Mouse (Mus musculus) embryonic facial prominence, embryonic 11.5 days (tissue): Measurements from ENCODE around the gene Cnp. TPM values are rescaled to one million over a fixed set of nuclear protein-coding genes. Genes with fewer than 3 reads are reported as not detected.

Experiments
- ATAC-seq: fragments of 200-750 bp; cut with Nextera tagmentation; replicated peaks from 2 replicates; pipeline ENCODE4 v1.8.0; 2017; ENCODE audit warnings: low read depth; ENCODE audit not compliant: insufficient number of reproducible peaks, low FRiP score, low TSS enrichment
- DNase-seq: peaks from one replicate; pipeline ENCODE4 v3.0.0-alpha.2; 2015; ENCODE audit warnings: low spot score
- H3K27ac ChIP-seq: fragments of 300-500 bp; sonication (generic); replicated peaks from 2 replicates; pipeline ENCODE4 v1.5.1; 2014; ENCODE audit warnings: mild to moderate bottlenecking, low read depth, low read length, control low read depth
- H3K27me3 ChIP-seq: fragments of 300-500 bp; sonication (generic); 2 replicates; pipeline ENCODE4 v1.6.1; 2014; ENCODE audit warnings: mild to moderate bottlenecking, low read length, moderate library complexity, mixed read lengths; ENCODE audit not compliant: control insufficient read depth, insufficient read depth
- H3K36me3 ChIP-seq: fragments of 300-500 bp; sonication (generic); replicated peaks from 2 replicates; pipeline ENCODE4 v1.6.1; 2014; ENCODE audit warnings: low read depth, mild to moderate bottlenecking, low read length, moderate library complexity, mixed read lengths; ENCODE audit not compliant: control insufficient read depth, insufficient read depth
- H3K4me1 ChIP-seq: fragments of 300-500 bp; sonication (generic); 2 replicates; pipeline ENCODE4 v1.6.1; 2014; ENCODE audit warnings: low read length, mixed read lengths; ENCODE audit not compliant: control insufficient read depth, insufficient read depth
- H3K4me2 ChIP-seq: fragments of 300-500 bp; sonication (generic); 2 replicates; pipeline ENCODE4 v1.6.1; 2014; ENCODE audit warnings: low read depth, mild to moderate bottlenecking, control low read depth, low read length, moderate library complexity
- H3K4me3 ChIP-seq: fragments of 300-500 bp; sonication (generic); 2 replicates; pipeline ENCODE4 v1.5.1; 2014; ENCODE audit warnings: low read depth, low read length, control low read depth
- H3K9ac ChIP-seq: fragments of 300-500 bp; sonication (generic); replicated peaks from 2 replicates; pipeline ENCODE4 v1.6.1; 2014; ENCODE audit warnings: mild to moderate bottlenecking, control low read depth, low read length
- H3K9me3 ChIP-seq: fragments of 300-500 bp; sonication (generic); replicated peaks from 2 replicates; pipeline ENCODE4 v1.6.1; 2016; ENCODE audit warnings: mild to moderate bottlenecking, low read length, inconsistent platforms, mixed read lengths; ENCODE audit not compliant: control insufficient read depth
- WGBS: fragments of 180-500 bp; shearing (Covaris S2); extraction: QIAGEN DNeasy Blood & Tissue Kit; methylation state at CpG from one replicate; pipeline ENCODE4 v1.1.7; 2014; 5-methylcytosine and 5-hydroxymethylcytosine counted together
- polyA plus RNA-seq: library from polyadenylated mRNA; unstranded; fragments of >200 nt; fragmentation: Nextera tagmentation; extraction: Ambion mirVana; gene quantifications from 2 replicates; pipeline ENCODE4 v1.2.1, GENCODE M21; 2014

Cnp gene
- polyA plus RNA-seq, 1 experiment from 2014 or later = 20.0 TPM

- ATAC-seq (peak; percentile 31; the same call in 1 of the 2 replicates), DNase-seq (peak; percentile 88)
- Histone ChIP-seq H3K9ac (0 out of 2 replicates have a peak overlapping the region, but pooled peaks have one; percentile 18), H3K4me3 (no peak overlapping the region), H3K27me3 (peaks cover 4% of the 10 kb centered on the region), H3K4me2 (peak overlapping the region; percentile 27; the same call in 1 of the 2 replicates), H3K36me3 (no peaks in the 10 kb centered on the region), H3K27ac (no peak overlapping the region), H3K4me1 (no peaks in the 10 kb centered on the region), H3K9me3 (no peaks in the 10 kb centered on the region)
- 13% methylated on average over 8 of the region's 8 CpGs for WGBS
Measured at GRCm38 (mm10) chr11:100570430-100571201, 4.1 kb upstream of the Cnp start.

DNA sequence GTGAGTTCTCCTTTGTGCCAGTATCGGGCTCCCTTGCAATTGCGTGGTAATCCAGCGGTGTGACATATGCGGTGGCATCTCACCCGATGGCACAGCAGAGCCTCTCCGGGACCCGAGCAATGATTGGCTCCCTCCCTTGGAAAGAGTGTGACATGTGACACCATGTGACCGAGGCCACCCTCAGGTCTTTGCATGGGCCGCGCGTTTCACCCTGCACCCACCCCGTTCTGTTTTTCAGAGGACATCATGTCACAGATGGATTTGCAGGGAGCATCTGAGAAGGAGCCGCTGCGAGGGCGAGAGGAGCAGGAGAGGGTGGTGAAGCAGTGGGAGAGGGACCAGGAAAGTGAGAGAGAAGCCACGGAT lies 3.5 kb upstream of the Cnp start:
- ATAC-seq (0 out of 2 replicates have a peak, but pooled peaks have one; percentile 4), DNase-seq (peak; percentile 15)
- Histone ChIP-seq H3K9me3 (no peaks in the 10 kb centered on the region), H3K9ac (no peak overlapping the region), H3K27ac (no peak overlapping the region), H3K27me3 (peaks cover 4% of the 10 kb centered on the region), H3K36me3 (no peaks in the 10 kb centered on the region; the same call in 1 of the 2 replicates), H3K4me3 (no peak overlapping the region), H3K4me1 (no peaks in the 10 kb centered on the region), H3K4me2 (peak overlapping the region; percentile 19; the same call in 1 of the 2 replicates)
- WGBS = 12% methylated on average over 16 of the region's 16 CpGs

- peak overlapping the region; percentile 85; the same call in 1 of the 2 replicates for H3K4me2 ChIP-seq
- no peak overlapping the region for H3K27ac ChIP-seq
- no peaks in the 10 kb centered on the region; the same call in 1 of the 2 replicates for H3K36me3 ChIP-seq
- no peak for DNase-seq
- no peak overlapping the region for H3K9ac ChIP-seq
- no peaks in the 10 kb centered on the region for H3K4me1 ChIP-seq
- no peak for ATAC-seq
- no peak overlapping the region; the same call in 1 of the 2 replicates for H3K4me3 ChIP-seq
- 94% methylated on average over 3 of the region's 3 CpGs for WGBS
- H3K9me3 ChIP-seq = no peaks in the 10 kb centered on the region
- H3K27me3 ChIP-seq = peaks cover 4% of the 10 kb centered on the region
Measured at GRCm38 (mm10) chr11:100574188-100574587, 516 bp upstream of the Cnp start.

DNA sequence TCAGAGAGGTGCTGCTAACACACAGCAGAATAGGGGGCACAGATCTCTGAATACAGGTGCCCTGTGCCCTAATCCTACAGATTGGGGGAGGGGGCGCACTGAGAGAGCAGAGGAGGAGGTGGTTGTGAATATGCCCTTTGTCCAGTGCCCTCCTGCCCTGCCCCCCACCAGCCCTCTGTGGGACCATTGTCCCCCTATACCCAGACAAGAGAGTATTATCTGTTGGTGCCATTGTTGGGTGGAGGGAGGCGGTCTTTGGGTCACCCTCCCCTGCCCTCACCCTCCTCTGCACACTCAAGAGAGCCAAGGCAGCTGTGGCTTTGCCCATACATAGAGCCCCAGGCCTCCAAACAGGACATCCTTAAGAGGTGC lies 766 bp downstream of the Cnp start:
- H3K4me1 ChIP-seq = no peaks in the 10 kb centered on the region
- H3K4me2 ChIP-seq = peak overlapping the region; percentile 85
- DNase-seq (no peak), ATAC-seq (peak; percentile 32; the same call in 1 of the 2 replicates)
- H3K27me3 ChIP-seq = peaks cover 4% of the 10 kb centered on the region
- H3K4me3 ChIP-seq = peak overlapping the region; percentile 64
- H3K36me3 ChIP-seq = no peaks in the 10 kb centered on the region; the same call in 1 of the 2 replicates
- peak overlapping the region; percentile 71; the same call in 1 of the 2 replicates for H3K9ac ChIP-seq
- WGBS = 29% methylated on average over 2 of the region's 2 CpGs
- no peak overlapping the region for H3K27ac ChIP-seq
- no peaks in the 10 kb centered on the region for H3K9me3 ChIP-seq

GRCm38 (mm10) chr11:100576256-100576655 lies 1.6 kb downstream of the Cnp start:
- Histone ChIP-seq H3K4me3 (no peak overlapping the region), H3K27ac (no peak overlapping the region), H3K4me2 (no peak overlapping the region; the same call in 1 of the 2 replicates)

GRCm38 (mm10) chr11:100577852-100578599 lies 3.3 kb downstream of the Cnp start:
- Histone ChIP-seq H3K27me3 (no peaks in the 10 kb centered on the region), H3K9ac (no peak overlapping the region), H3K9me3 (no peaks in the 10 kb centered on the region), H3K4me3 (no peak overlapping the region), H3K4me2 (no peak overlapping the region), H3K36me3 (peaks cover 6% of the 10 kb centered on the region), H3K27ac (no peak overlapping the region), H3K4me1 (no peaks in the 10 kb centered on the region)
- no peak for ATAC-seq
- 91% methylated on average over 8 of the region's 8 CpGs for WGBS
- no peak for DNase-seq

More at GRCm38 (mm10) chr11:100576256-100576655, 1.6 kb downstream of the Cnp start:
- DNase-seq (no peak), ATAC-seq (no peak)
- peaks cover 4% of the 10 kb centered on the region; the same call in 1 of the 2 replicates for H3K27me3 ChIP-seq
- no peak overlapping the region for H3K9ac ChIP-seq
- peaks cover 3% of the 10 kb centered on the region for H3K36me3 ChIP-seq
- H3K9me3 ChIP-seq = no peaks in the 10 kb centered on the region
- H3K4me1 ChIP-seq = no peaks in the 10 kb centered on the region
- WGBS = 66% methylated on average over 21 of the region's 21 CpGs

DNA sequence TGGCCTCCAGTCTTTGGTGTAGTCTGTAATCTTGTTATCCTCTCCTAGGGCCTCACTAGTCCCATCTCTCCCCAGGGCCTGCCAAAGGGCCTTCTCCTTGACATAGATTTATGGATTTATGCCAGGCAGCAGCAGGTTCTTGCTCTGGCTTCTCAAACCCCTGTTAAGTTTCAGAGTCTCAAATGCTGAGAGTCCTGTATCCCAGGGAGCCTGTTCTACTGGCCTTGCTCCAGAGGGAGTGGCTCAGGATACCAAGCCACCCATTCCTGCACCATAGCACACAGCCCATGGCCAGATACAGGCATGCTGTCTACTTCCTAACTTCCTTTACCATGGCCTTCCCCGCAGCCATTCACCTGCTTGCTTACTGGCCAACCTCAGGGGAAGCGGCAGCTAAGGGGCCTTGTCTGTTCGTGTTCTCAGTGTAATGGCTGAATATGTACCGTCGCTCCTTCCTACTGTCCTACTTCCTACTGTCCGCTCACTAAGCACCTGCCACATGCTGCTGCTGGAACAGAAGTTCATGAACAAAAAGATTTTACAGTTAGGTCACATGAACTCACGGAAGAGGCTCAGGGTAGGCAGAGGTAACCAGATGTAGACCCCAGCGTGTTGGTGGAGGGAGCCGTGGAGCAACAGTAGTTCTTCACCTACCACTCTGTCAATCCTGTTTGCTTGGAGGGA lies 4.6 kb downstream of the Cnp start:
- ATAC-seq (no peak), DNase-seq (no peak)
- Histone ChIP-seq H3K9ac (no peak overlapping the region), H3K4me3 (no peak overlapping the region), H3K27ac (no peak overlapping the region), H3K9me3 (no peaks in the 10 kb centered on the region), H3K27me3 (no peaks in the 10 kb centered on the region), H3K36me3 (peaks cover 12% of the 10 kb centered on the region), H3K4me1 (no peaks in the 10 kb centered on the region), H3K4me2 (no peak overlapping the region)
- 92% methylated on average over 9 of the region's 9 CpGs for WGBS
